Mouse (Mus musculus): Measurements from ENCODE around the gene Ctdsp2. TPM values are rescaled to one million over a fixed set of nuclear protein-coding genes. Genes with fewer than 3 reads are reported as not detected.

Gene Ctdsp2
- total and polyA plus RNA-seq, 3 experiments, result 8.9 to 21.9 (median 20.2) TPM

- peaks cover 3 to 24% of the 10 kb centered on the region in 2 experiments for H3K36me3 ChIP-seq (replicated peaks in 1 of 2; ENCODE audit: control insufficient read depth in 1 of 2, insufficient read depth in 1 of 2, low read length in 1 of 2)
- no peaks in the 10 kb centered on the region for H3K27me3 ChIP-seq (replicated peaks)
- H3K4me2 ChIP-seq (ENCODE audit: insufficient read depth, low read depth, poor library complexity, severe bottlenecking), result no peak overlapping the region
- no peak overlapping the region for H3K4me3 ChIP-seq (replicated peaks in 1 of 3; ENCODE audit: low read depth in 2 of 3, low read length in 2 of 3, poor library complexity in 1 of 3)
- H3K9ac ChIP-seq (ENCODE audit: insufficient read depth, low read depth), result no peak overlapping the region
- peaks cover 13% of the 10 kb centered on the region for H3K79me2 ChIP-seq (replicated peaks; ENCODE audit: control insufficient read depth, extremely low read depth, insufficient read depth, poor library complexity, severe bottlenecking)
- H3K9me3 ChIP-seq (replicated peaks; ENCODE audit: low read length), result no peaks in the 10 kb centered on the region
- TF ChIP-seq MAFK (IDR thresholded peaks at IDR 0.05; ENCODE audit: insufficient replicate concordance, low read length), result no peak
- TF ChIP-seq UBTF (IDR thresholded peaks at IDR 0.05; ENCODE audit: low read depth, low read length), result no peak
- no peak for TF ChIP-seq PAX5 (IDR thresholded peaks at IDR 0.05; ENCODE audit: low read length)
- TF ChIP-seq MEF2A (IDR thresholded peaks at IDR 0.05; ENCODE audit: borderline replicate concordance, low read depth, low read length), result no peak
- TF ChIP-seq ELF1 (IDR thresholded peaks at IDR 0.05; ENCODE audit: low read depth, low read length), result no peak
- no peak for TF ChIP-seq IRF4 (IDR thresholded peaks at IDR 0.05; ENCODE audit: low read depth, low read length)
- no peak for TF ChIP-seq BHLHE40 (IDR thresholded peaks at IDR 0.05; ENCODE audit: low read depth, low read length)
- no peak for TF ChIP-seq SIN3A (IDR thresholded peaks at IDR 0.05; ENCODE audit: low read length)
- TF ChIP-seq EP300 (IDR thresholded peaks at IDR 0.05; ENCODE audit: low read length), result no peak
- no peak for TF ChIP-seq JUN (IDR thresholded peaks at IDR 0.05; ENCODE audit: insufficient read depth, low read depth, low read length)
- no peak for TF ChIP-seq ZNF384 (IDR thresholded peaks at IDR 0.05; ENCODE audit: low read depth, low read length)
- DNase-seq (ENCODE audit: extremely low read depth), result no peak
- no peak overlapping the region for H3K27ac ChIP-seq (ENCODE audit: insufficient read depth, low read depth)
- dilution Hi-C loops (cut with MboI; ENCODE audit: extremely low pct_ligation_motif_present, extremely low pct_unique_long_range_greater_than_20kb, low sequenced_read_pairs), result no loop called here
- in situ Hi-C loops (cut with MboI; ENCODE audit: low pct_ligation_motif_present, low pct_unique_long_range_greater_than_20kb, low sequenced_read_pairs), result no loop called here
- H3K4me1 ChIP-seq (ENCODE audit: control insufficient read depth in 1 of 2, insufficient read depth in 2 of 2), result peaks cover 13 to 50% of the 10 kb centered on the region in 2 experiments
Measured at GRCm38 (mm10) chr10:126985579-126985978, 7.1 kb downstream of the Ctdsp2 start.

DNA sequence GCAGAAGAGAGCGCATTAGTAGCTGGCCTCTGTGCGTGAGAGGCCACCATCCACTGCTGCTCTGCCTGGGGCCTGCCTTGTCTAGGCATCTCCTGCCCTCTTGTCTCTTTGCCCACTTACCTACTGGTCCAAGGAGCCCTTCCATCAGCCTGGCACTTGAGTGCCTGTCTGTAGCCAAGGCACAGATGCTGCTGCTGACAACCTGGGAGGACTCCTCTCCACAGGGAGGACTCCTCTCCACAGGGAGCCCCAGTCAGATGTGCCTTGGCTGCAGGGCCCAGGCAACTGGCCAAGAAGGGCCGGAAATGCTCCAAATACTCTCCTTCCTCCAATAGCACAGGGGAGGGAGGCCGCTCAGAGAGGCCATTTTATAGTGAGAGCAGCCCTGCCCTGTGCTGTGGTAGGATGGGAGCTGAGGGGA lies 8.0 kb downstream of the Ctdsp2 start:
- no peaks in the 10 kb centered on the region for H3K9me3 ChIP-seq (replicated peaks; ENCODE audit: low read length)
- dilution Hi-C loops (cut with MboI; ENCODE audit: extremely low pct_ligation_motif_present, extremely low pct_unique_long_range_greater_than_20kb, low sequenced_read_pairs) (no loop called here), in situ Hi-C loops (cut with MboI; ENCODE audit: low pct_ligation_motif_present, low pct_unique_long_range_greater_than_20kb, low sequenced_read_pairs) (no loop called here)
- H3K4me2 ChIP-seq (ENCODE audit: insufficient read depth, low read depth, poor library complexity, severe bottlenecking), result no peak overlapping the region
- TF ChIP-seq JUND (conservative IDR thresholded peaks at IDR 0.05; ENCODE audit: low read depth, low read length), result no peak
- no peak for TF ChIP-seq CHD2 (IDR thresholded peaks at IDR 0.05; ENCODE audit: low read length)
- TF ChIP-seq UBTF (IDR thresholded peaks at IDR 0.05; ENCODE audit: low read depth, low read length), result no peak
- TF ChIP-seq TBP (conservative IDR thresholded peaks at IDR 0.05; ENCODE audit: low read depth, low read length), result no peak
- no peak for TF ChIP-seq MEF2A (IDR thresholded peaks at IDR 0.05; ENCODE audit: borderline replicate concordance, low read depth, low read length)
- no peak for TF ChIP-seq USF2 (conservative IDR thresholded peaks at IDR 0.05; ENCODE audit: low read depth, low read length)
- TF ChIP-seq BHLHE40 (IDR thresholded peaks at IDR 0.05; ENCODE audit: low read depth, low read length), result no peak
- no peak for TF ChIP-seq MAFK (IDR thresholded peaks at IDR 0.05; ENCODE audit: insufficient replicate concordance, low read length)
- TF ChIP-seq TCF12 (IDR thresholded peaks at IDR 0.05; ENCODE audit: low read depth, low read length), result no peak
- DNase-seq (ENCODE audit: extremely low read depth), result no peak
- no peak overlapping the region for H3K27ac ChIP-seq (ENCODE audit: insufficient read depth, low read depth)
- no peak overlapping the region for H3K4me3 ChIP-seq (replicated peaks in 1 of 3; ENCODE audit: low read depth in 2 of 3, low read length in 2 of 3, poor library complexity in 1 of 3)
- H3K79me2 ChIP-seq (replicated peaks; ENCODE audit: control insufficient read depth, extremely low read depth, insufficient read depth, poor library complexity, severe bottlenecking), result peaks cover 3% of the 10 kb centered on the region; the same call in 1 of the 2 replicates
- H3K4me1 ChIP-seq (ENCODE audit: control insufficient read depth in 1 of 2, insufficient read depth in 2 of 2), result peaks cover 9 to 55% of the 10 kb centered on the region in 2 experiments
- no peaks in the 10 kb centered on the region for H3K27me3 ChIP-seq (replicated peaks)
- H3K36me3 ChIP-seq (replicated peaks in 1 of 2; ENCODE audit: control insufficient read depth in 1 of 2, insufficient read depth in 1 of 2, low read length in 1 of 2), result peaks cover 0 to 29% of the 10 kb centered on the region in 2 experiments
- no peak overlapping the region for H3K9ac ChIP-seq (ENCODE audit: insufficient read depth, low read depth)
